Mouse (Mus musculus): ENCODE results near the gene Sp1.

Gene Sp1

GRCm38 (mm10) chr15:102405489-102406195, at the start of gene Sp1:
Sp1 (plus strand) TSS chr15:102406143.
- peak; percentile 100 for DNase-seq (ENCODE audit: low spot score)

- DNase-seq (ENCODE audit: low spot score): no peak
Observed at GRCm38 (mm10) chr15:102356501-102357325, 49.2 kb upstream of the Sp1 start.

GRCm38 (mm10) chr15:102358126-102358525, 47.8 kb upstream of the Sp1 start:
- DNase-seq (ENCODE audit: low spot score): no peak

GRCm38 (mm10) chr15:102358834-102359233, 47.1 kb upstream of the Sp1 start:
- no peak for DNase-seq (ENCODE audit: low spot score)

- DNase-seq (ENCODE audit: low spot score): no peak
Observed at GRCm38 (mm10) chr15:102362648-102363047, 43.3 kb upstream of the Sp1 start.

- no peak for DNase-seq (ENCODE audit: low spot score)
Observed at GRCm38 (mm10) chr15:102364678-102365077, 41.3 kb upstream of the Sp1 start.

GRCm38 (mm10) chr15:102366238-102366637, 39.7 kb upstream of the Sp1 start:
- no peak for DNase-seq (ENCODE audit: low spot score)

- no peak for DNase-seq (ENCODE audit: low spot score)
Observed at GRCm38 (mm10) chr15:102366733-102367344, 39.1 kb upstream of the Sp1 start, which contains the start of gene Sp7. Sp7 (minus strand) TSS chr15:102367182.

GRCm38 (mm10) chr15:102369972-102370371, 36.0 kb upstream of the Sp1 start:
- DNase-seq (ENCODE audit: low spot score): no peak

- DNase-seq (ENCODE audit: low spot score): no peak
Observed at GRCm38 (mm10) chr15:102370727-102371126, 35.2 kb upstream of the Sp1 start.

GRCm38 (mm10) chr15:102376453-102377162, 29.3 kb upstream of the Sp1 start:
- no peak for DNase-seq (ENCODE audit: low spot score)

- peak; percentile 77 for DNase-seq (ENCODE audit: low spot score)
Observed at GRCm38 (mm10) chr15:102377163-102377543, 28.8 kb upstream of the Sp1 start.

GRCm38 (mm10) chr15:102377810-102378262, 28.1 kb upstream of the Sp1 start:
- DNase-seq (ENCODE audit: low spot score): no peak

GRCm38 (mm10) chr15:102381575-102381974, 24.4 kb upstream of the Sp1 start:
- peak; percentile 59 for DNase-seq (ENCODE audit: low spot score)

GRCm38 (mm10) chr15:102383671-102384070, 22.3 kb upstream of the Sp1 start:
- no peak for DNase-seq (ENCODE audit: low spot score)

- no peak for DNase-seq (ENCODE audit: low spot score)
Observed at GRCm38 (mm10) chr15:102386640-102387039, 19.3 kb upstream of the Sp1 start.

GRCm38 (mm10) chr15:102388942-102389341, 17.0 kb upstream of the Sp1 start:
- no peak for DNase-seq (ENCODE audit: low spot score)

GRCm38 (mm10) chr15:102392520-102392919, 13.4 kb upstream of the Sp1 start:
- DNase-seq (ENCODE audit: low spot score): no peak

GRCm38 (mm10) chr15:102393584-102394014, 12.3 kb upstream of the Sp1 start:
- DNase-seq (ENCODE audit: low spot score): no peak

GRCm38 (mm10) chr15:102395061-102395460, 10.9 kb upstream of the Sp1 start:
- DNase-seq (ENCODE audit: low spot score): no peak

GRCm38 (mm10) chr15:102398629-102399028, 7.3 kb upstream of the Sp1 start:
- no peak for DNase-seq (ENCODE audit: low spot score)

All from left cerebral cortex, adult 11 months (tissue).